Mouse (Mus musculus) cerebellum, postnatal 4 days (tissue): Measurements from ENCODE around the gene Ntrk3.
A peak's percentile ranks its signal among the peaks of the same experiment; 100 is the strongest.

Experiments
- DNase-seq, 2 experiments: peaks; one replicate each; pipeline ENCODE4 v3.0.0; 2022; ENCODE audit warnings: low spot score in 2 of 2, mixed read lengths in 1 of 2

The Ntrk3 gene

GRCm38 (mm10) chr7:78443373-78444036, 294.3 kb downstream of the Ntrk3 start:
- no peak for DNase-seq

- DNase-seq: no peak
These were observed 296.1 kb downstream of the Ntrk3 start for GRCm38 (mm10) chr7:78441706-78442105.

- DNase-seq: no peak
These were observed 296.9 kb downstream of the Ntrk3 start for GRCm38 (mm10) chr7:78440896-78441295.

- DNase-seq: no peak
These were observed 297.3 kb downstream of the Ntrk3 start for GRCm38 (mm10) chr7:78440476-78440875.

- DNase-seq: peak in 1 of 2 experiments; percentile 39
These were observed 298.3 kb downstream of the Ntrk3 start for GRCm38 (mm10) chr7:78439361-78440120.

GRCm38 (mm10) chr7:78433617-78434144, 304.1 kb downstream of the Ntrk3 start:
- no peak for DNase-seq

GRCm38 (mm10) chr7:78431611-78432010, 306.2 kb downstream of the Ntrk3 start:
- DNase-seq: no peak

- DNase-seq: no peak
These were observed 325.6 kb downstream of the Ntrk3 start for GRCm38 (mm10) chr7:78412172-78412571.

GRCm38 (mm10) chr7:78409970-78410369, 327.8 kb downstream of the Ntrk3 start:
- DNase-seq: no peak

GRCm38 (mm10) chr7:78406641-78407291, 331.0 kb downstream of the Ntrk3 start:
- no peak for DNase-seq

- DNase-seq: no peak
These were observed 333.3 kb downstream of the Ntrk3 start for GRCm38 (mm10) chr7:78404481-78404880.

- DNase-seq: no peak
These were observed 335.3 kb downstream of the Ntrk3 start for GRCm38 (mm10) chr7:78402495-78402894.

GRCm38 (mm10) chr7:78400219-78400618, 337.6 kb downstream of the Ntrk3 start:
- DNase-seq: no peak

- no peak for DNase-seq
These were observed 339.4 kb downstream of the Ntrk3 start for GRCm38 (mm10) chr7:78398377-78398776.

- DNase-seq: no peak
These were observed 340.6 kb downstream of the Ntrk3 start for GRCm38 (mm10) chr7:78397215-78397614.

GRCm38 (mm10) chr7:78390019-78390418, 347.8 kb downstream of the Ntrk3 start:
- peak in 1 of 2 experiments; percentile 56 for DNase-seq

- no peak for DNase-seq
These were observed 349.7 kb downstream of the Ntrk3 start for GRCm38 (mm10) chr7:78388101-78388500.

GRCm38 (mm10) chr7:78385971-78386370, 351.8 kb downstream of the Ntrk3 start:
- DNase-seq: peak in 1 of 2 experiments; percentile 16

- DNase-seq: no peak
These were observed 353.7 kb downstream of the Ntrk3 start for GRCm38 (mm10) chr7:78384111-78384510.

- peak in 1 of 2 experiments; percentile 11 for DNase-seq
These were observed 355.7 kb downstream of the Ntrk3 start for GRCm38 (mm10) chr7:78382126-78382525.

GRCm38 (mm10) chr7:78379784-78380183, 358.0 kb downstream of the Ntrk3 start:
- DNase-seq: no peak

- DNase-seq: no peak
These were observed 359.5 kb downstream of the Ntrk3 start for GRCm38 (mm10) chr7:78378306-78378705.
